Mouse (Mus musculus) olfactory bulb, adult 2 months (tissue): ENCODE results near the gene Oas1d.

ENCODE experiments used
- CTCF ChIP-seq: fragments of 200-500 bp; IDR thresholded peaks from 2 replicates; pipeline ENCODE4 v1.5.1; 2012; ENCODE audit warnings: low read depth, mild to moderate bottlenecking, low read length, moderate library complexity; ENCODE audit not compliant: insufficient read depth
- POLR2A ChIP-seq: fragments of 200-500 bp; IDR thresholded peaks from 2 replicates; pipeline ENCODE4 v1.6.1; 2012; ENCODE audit warnings: mild to moderate bottlenecking, low read depth, low read length, moderate library complexity; ENCODE audit not compliant: insufficient read depth

DNA sequence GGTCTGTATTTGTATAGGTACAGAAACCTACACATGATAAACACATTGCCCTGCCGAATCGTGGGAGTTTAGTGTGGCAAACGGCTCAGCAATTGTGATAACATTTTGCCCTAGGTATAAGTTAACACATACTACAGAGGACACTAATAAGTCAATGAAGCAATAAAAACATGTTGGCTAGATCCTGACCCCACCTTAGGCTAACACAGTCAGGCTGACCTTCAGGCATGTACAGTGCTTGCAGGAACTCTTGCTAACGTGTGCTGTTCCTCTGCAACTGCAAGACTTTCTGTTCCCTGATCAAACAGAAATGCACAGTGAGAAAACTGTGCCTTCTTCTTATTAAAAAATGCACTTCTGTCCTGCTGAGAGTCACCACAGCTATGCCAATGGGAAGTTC, 9.6 kb downstream of the Oas1d start:
- TF ChIP-seq CTCF (no peak), POLR2A (no peak)
